Mouse (Mus musculus) ES-Bruce4 (cell line): Measurements from ENCODE around the gene Ces3a.

Source experiments
- CTCF ChIP-seq: IDR thresholded peaks from one replicate; pipeline ENCODE4 v1.8.1; 2011; ENCODE audit warnings: low read depth, low read length
- EP300 ChIP-seq: IDR thresholded peaks from 2 replicates; pipeline ENCODE4 v1.6.1; 2011; ENCODE audit warnings: low read depth, low read length; ENCODE audit not compliant: insufficient read depth

GRCm38 (mm10) chr8:105104220-105104619, 55.8 kb downstream of the Ces3a start:
- TF ChIP-seq EP300 = no peak
- no peak for TF ChIP-seq CTCF
